Mouse (Mus musculus) erythroblast, embryonic 14.5 days (primary cell): ENCODE data around the gene Frmd3.

Experiments used
- GATA1 ChIP-seq: IDR thresholded peaks from 2 replicates; pipeline ENCODE4 v1.6.1; 2012; ENCODE audit warnings: low read length, inconsistent platforms, mixed read lengths
- TAL1 ChIP-seq: IDR thresholded peaks from 3 replicates; pipeline ENCODE4 v1.6.1; 2012; ENCODE audit warnings: low read length, inconsistent platforms, mixed read lengths

- no peak for TF ChIP-seq TAL1
- TF ChIP-seq GATA1 = no peak
Measured at GRCm38 (mm10) chr4:74014048-74014500, 832 bp downstream of the Frmd3 start.
